Comparison of ENCODE assay signal across 16 mouse cellular contexts in genomic region chr5:36083869-36084565, GRCm38 (mm10).
A peak's percentile ranks its signal among the peaks of the same experiment; 100 is the strongest.
DNase-seq lines count a peak whose midpoint lies in the region; ATAC-seq lines count a peak whose summit lies in the region.
"Had no signal": no experiment of that assay in that cellular context is flagged by ENCODE, and none has a peak within 500 bp of the region (broad histone marks: within the 10 kb centered on the region; RNA-seq: fewer than 3 reads in every experiment).

No protein-coding gene starts in this region.

- peaks cover 3% of the 10 kb centered on the region; the same call in 1 of the 2 replicates for H3K27me3 ChIP-seq in kidney, embryonic 16.5 days (ENCODE audit: insufficient read depth, low read length)
- H3K27me3 ChIP-seq in hindbrain, embryonic 14.5 days (ENCODE audit: control insufficient read depth, insufficient read depth, low read length), result no peaks in the 10 kb centered on the region
- H3K27me3 ChIP-seq: Patski had no signal

- H3K4me2 ChIP-seq in kidney, embryonic 16.5 days (replicated peaks; ENCODE audit: low read depth, low read length), result no peak overlapping the region
- H3K4me2 ChIP-seq in hindbrain, embryonic 14.5 days (replicated peaks), result no peak overlapping the region
- H3K4me2 ChIP-seq: midbrain, embryonic 11.5 days had no signal

- no peaks in the 10 kb centered on the region for H3K9me3 ChIP-seq in kidney, embryonic 16.5 days (ENCODE audit: low read length)
- no peaks in the 10 kb centered on the region for H3K9me3 ChIP-seq in hindbrain, embryonic 14.5 days (ENCODE audit: control insufficient read depth, low read length)
- H3K9me3 ChIP-seq: embryonic facial prominence, embryonic 10.5 days had no signal

- ATAC-seq in kidney, embryonic 16.5 days (ENCODE audit: low FRiP score, low TSS enrichment), result no peak
- ATAC-seq in hindbrain, embryonic 14.5 days (ENCODE audit: low FRiP score), result no peak
- ATAC-seq: hindbrain, embryonic 16.5 days; Patski had no signal

- no peak overlapping the region for H3K9ac ChIP-seq in kidney, embryonic 16.5 days (replicated peaks; ENCODE audit: low read length)
- H3K9ac ChIP-seq in hindbrain, embryonic 14.5 days, result no peak overlapping the region

- WGBS in kidney, embryonic 16.5 days, result 76% methylated on average over 9 of the region's 9 CpGs
- 81% methylated on average over 9 of the region's 9 CpGs for WGBS in hindbrain, embryonic 14.5 days

- H3K4me3 ChIP-seq in kidney, embryonic 16.5 days (ENCODE audit: low read length), result no peak overlapping the region
- H3K4me3 ChIP-seq in hindbrain, embryonic 14.5 days (replicated peaks; ENCODE audit: low read length), result no peak overlapping the region
- H3K4me3 ChIP-seq: embryonic facial prominence, embryonic 10.5 days had no signal

- 0 out of 2 replicates have a peak, but pooled peaks cover 6% of the 10 kb centered on the region for H3K4me1 ChIP-seq in kidney, embryonic 16.5 days (ENCODE audit: insufficient read depth, low read length)
- H3K4me1 ChIP-seq in hindbrain, embryonic 14.5 days (replicated peaks; ENCODE audit: control insufficient read depth, insufficient read depth, low read length), result peaks cover 12% of the 10 kb centered on the region

- no peaks in the 10 kb centered on the region for H3K36me3 ChIP-seq in kidney, embryonic 16.5 days (ENCODE audit: insufficient read depth, low read length)
- H3K36me3 ChIP-seq in hindbrain, embryonic 14.5 days (replicated peaks; ENCODE audit: control insufficient read depth, insufficient read depth), result no peaks in the 10 kb centered on the region
- H3K36me3 ChIP-seq: embryonic facial prominence, embryonic 10.5 days had no signal

- H3K27ac ChIP-seq in kidney, embryonic 16.5 days (ENCODE audit: low read length), result no peak overlapping the region
- H3K27ac ChIP-seq in hindbrain, embryonic 14.5 days, result no peak overlapping the region

- peak; percentile 80 for DNase-seq in kidney, adult 11 months
- peak; percentile 62 to 73 for DNase-seq in right cerebral cortex, postnatal 10 days (ENCODE audit: low spot score in 2 of 2)
- DNase-seq in right cerebral cortex, postnatal 36 days (ENCODE audit: low spot score in 2 of 2), result no peak
- DNase-seq in heart, postnatal 4 days, result peak; percentile 30
- no peak for DNase-seq in T-cell, adult 2 months (ENCODE audit: low spot score)
- no peak for DNase-seq in hindbrain, embryonic 14.5 days (ENCODE audit: low spot score)
- DNase-seq: adrenal gland, postnatal 10 days; cerebellum, adult 11 months; liver; retina, postnatal 1 day; thymus, postnatal 4 days had no signal

Comparison
In these comparisons a context has a peak if more than half of its experiments do, and no peak if none do; other contexts are left out.
1. DNase-seq: peak in kidney, adult 11 months (single experiment), right cerebral cortex, postnatal 10 days (2 of 2) and heart, postnatal 4 days (single experiment); none in right cerebral cortex, postnatal 36 days (0 of 2), T-cell, adult 2 months (single experiment) and hindbrain, embryonic 14.5 days (single experiment).